Mouse (Mus musculus) retina, postnatal 7 days (tissue): ENCODE measurements around the gene Igf2bp1.

ENCODE experiments used
- DNase-seq: peaks from one replicate; pipeline ENCODE4 v3.0.0-alpha.2; 2012; ENCODE audit warnings: low read depth, low spot score

Gene Igf2bp1

GRCm38 (mm10) chr11:96005403-96006271, at the start of gene Igf2bp1:
Gene Igf2bp1 (minus strand): TSS chr11:96005940.
- DNase-seq = no peak

- no peak for DNase-seq
Observed at GRCm38 (mm10) chr11:96050854-96051253, 45.1 kb upstream of the Igf2bp1 start.

GRCm38 (mm10) chr11:96049939-96050338, 44.2 kb upstream of the Igf2bp1 start:
- no peak for DNase-seq

- no peak for DNase-seq
Observed at GRCm38 (mm10) chr11:96047469-96048373, 42.0 kb upstream of the Igf2bp1 start.

- no peak for DNase-seq
Observed at GRCm38 (mm10) chr11:96046793-96047192, 41.1 kb upstream of the Igf2bp1 start.

- DNase-seq = no peak
Observed at GRCm38 (mm10) chr11:96046028-96046427, 40.3 kb upstream of the Igf2bp1 start.

GRCm38 (mm10) chr11:96044803-96045567, 39.2 kb upstream of the Igf2bp1 start:
- no peak for DNase-seq

- DNase-seq = no peak
Observed at GRCm38 (mm10) chr11:96038560-96038959, 32.8 kb upstream of the Igf2bp1 start.

GRCm38 (mm10) chr11:96037499-96037898, 31.8 kb upstream of the Igf2bp1 start:
- DNase-seq = no peak

- DNase-seq = peak; percentile 5
Observed at GRCm38 (mm10) chr11:96035133-96035532, 29.4 kb upstream of the Igf2bp1 start.

GRCm38 (mm10) chr11:96034596-96035052, 28.9 kb upstream of the Igf2bp1 start, which contains the start of gene Snf8:
Gene Snf8 (plus strand): TSS chr11:96034885.
- DNase-seq = peak; percentile 88

GRCm38 (mm10) chr11:96034116-96034515, 28.4 kb upstream of the Igf2bp1 start:
- no peak for DNase-seq

GRCm38 (mm10) chr11:96033264-96033663, 27.5 kb upstream of the Igf2bp1 start:
- DNase-seq = no peak

GRCm38 (mm10) chr11:96031701-96032100, 26.0 kb upstream of the Igf2bp1 start:
- DNase-seq = no peak

- no peak for DNase-seq
Observed at GRCm38 (mm10) chr11:96030571-96030970, 24.8 kb upstream of the Igf2bp1 start.

GRCm38 (mm10) chr11:96028130-96028529, 22.4 kb upstream of the Igf2bp1 start:
- no peak for DNase-seq

- no peak for DNase-seq
Observed at GRCm38 (mm10) chr11:96020622-96021021, 14.9 kb upstream of the Igf2bp1 start.

GRCm38 (mm10) chr11:96017941-96018351, 12.2 kb upstream of the Igf2bp1 start:
- no peak for DNase-seq

GRCm38 (mm10) chr11:96015421-96015820, 9.7 kb upstream of the Igf2bp1 start:
- no peak for DNase-seq

GRCm38 (mm10) chr11:96011982-96012381, 6.2 kb upstream of the Igf2bp1 start:
- DNase-seq = no peak

GRCm38 (mm10) chr11:96008827-96009226, 3.1 kb upstream of the Igf2bp1 start:
- no peak for DNase-seq
